Mouse (Mus musculus): Measurements from ENCODE around the gene Prkag2. TPM values are rescaled to one million over a fixed set of nuclear protein-coding genes. Genes with fewer than 3 reads are reported as not detected.

Prkag2 gene
- polyA plus RNA-seq, 1 experiment, result 103 TPM

DNA sequence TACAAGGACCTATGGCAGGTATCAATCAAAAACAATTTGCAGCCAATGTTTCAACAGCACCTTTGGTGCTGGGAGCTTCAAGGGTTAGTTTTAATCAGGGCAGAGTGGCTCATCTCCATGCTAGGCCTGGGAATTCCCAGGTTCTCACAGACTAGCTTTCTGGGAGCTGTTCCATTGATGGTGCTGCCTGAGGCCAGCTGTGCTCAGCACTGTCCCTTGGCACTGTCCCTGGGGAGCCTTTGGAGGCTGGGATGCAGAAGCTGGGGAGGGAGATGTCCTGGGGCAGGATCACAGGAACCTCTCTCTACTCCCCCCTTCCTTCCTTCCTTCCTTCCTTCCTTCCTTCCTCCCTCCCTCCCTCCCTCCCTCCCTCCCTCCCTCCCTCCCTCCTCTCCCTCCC, 13.7 kb upstream of the Prkag2 start:
- no peak for TF ChIP-seq CTCF (IDR thresholded peaks at IDR 0.05; ENCODE audit: extremely low read depth, insufficient read depth, low read length)
- no peak for TF ChIP-seq POLR2A (IDR thresholded peaks at IDR 0.05; ENCODE audit: extremely low read depth, insufficient read depth, low read length)
- no peak overlapping the region for H3K27ac ChIP-seq (ENCODE audit: insufficient read depth, low read length)
- peaks cover 10% of the 10 kb centered on the region for H3K4me1 ChIP-seq (ENCODE audit: control insufficient read depth, insufficient read depth, low read length)
- H3K4me3 ChIP-seq (ENCODE audit: insufficient read depth, low read length), result no peak overlapping the region

- TF ChIP-seq CTCF (IDR thresholded peaks at IDR 0.05; ENCODE audit: extremely low read depth, insufficient read depth, low read length) (no peak), POLR2A (IDR thresholded peaks at IDR 0.05; ENCODE audit: extremely low read depth, insufficient read depth, low read length) (no peak)
- H3K4me3 ChIP-seq (ENCODE audit: insufficient read depth, low read length), result no peak overlapping the region
- no peak overlapping the region for H3K27ac ChIP-seq (ENCODE audit: insufficient read depth, low read length)
- H3K4me1 ChIP-seq (ENCODE audit: control insufficient read depth, insufficient read depth, low read length), result peaks cover 3% of the 10 kb centered on the region; the same call in 1 of the 2 replicates
Observed at GRCm38 (mm10) chr5:25110314-25110713, 9.9 kb upstream of the Prkag2 start.

DNA sequence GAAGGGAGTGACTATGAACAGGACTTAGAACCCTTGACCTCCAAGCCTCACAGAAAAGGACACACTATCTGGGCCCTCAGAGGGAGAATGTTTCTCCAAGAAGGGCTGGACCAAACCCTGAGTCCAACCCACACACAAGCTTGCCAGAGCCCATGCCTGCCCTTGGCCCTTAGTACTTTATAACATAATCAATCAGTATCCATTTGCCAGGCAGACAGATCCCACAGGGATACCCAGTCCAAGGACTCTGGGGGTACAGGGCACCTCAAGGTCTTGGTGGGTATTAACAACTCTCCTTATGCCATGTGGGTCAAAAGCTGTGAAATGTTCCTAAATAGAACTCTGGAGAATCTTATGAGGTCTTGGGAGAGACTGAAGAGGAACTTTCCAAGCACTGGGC, 5.3 kb upstream of the Prkag2 start:
- peaks cover 4% of the 10 kb centered on the region for H3K4me1 ChIP-seq (ENCODE audit: control insufficient read depth, insufficient read depth, low read length)

DNA sequence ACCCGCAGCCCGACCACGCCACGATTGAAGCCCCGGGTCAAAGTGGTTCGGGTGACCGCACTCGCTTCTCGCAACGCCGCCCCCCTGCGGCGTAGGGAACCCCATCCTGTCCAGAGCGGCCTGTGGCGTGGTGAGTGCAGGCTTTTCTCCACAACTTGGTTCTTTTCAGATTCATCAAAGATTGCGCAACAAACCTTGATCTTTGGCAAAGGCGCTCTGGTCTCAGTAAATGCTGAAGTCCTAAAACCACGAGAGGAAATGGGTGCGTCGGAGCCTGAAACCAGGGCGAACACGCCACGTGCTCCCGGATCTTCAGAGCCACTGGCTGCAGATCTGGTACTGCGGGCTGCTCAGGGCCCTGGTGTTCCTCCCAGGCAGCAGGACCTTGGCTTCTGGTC, 683 bp upstream of the Prkag2 start:
- Histone ChIP-seq H3K4me3 (ENCODE audit: insufficient read depth, low read length) (peak overlapping the region; percentile 84), H3K4me1 (ENCODE audit: control insufficient read depth, insufficient read depth, low read length) (peaks cover 4% of the 10 kb centered on the region), H3K27ac (ENCODE audit: insufficient read depth, low read length) (peak overlapping the region; percentile 56)
- TF ChIP-seq POLR2A (IDR thresholded peaks at IDR 0.05; ENCODE audit: extremely low read depth, insufficient read depth, low read length) (no peak), CTCF (IDR thresholded peaks at IDR 0.05; ENCODE audit: extremely low read depth, insufficient read depth, low read length) (no peak)

More for the DNA sequence above, 5.3 kb upstream of the Prkag2 start:
- TF ChIP-seq POLR2A (IDR thresholded peaks at IDR 0.05; ENCODE audit: extremely low read depth, insufficient read depth, low read length) (no peak), CTCF (IDR thresholded peaks at IDR 0.05; ENCODE audit: extremely low read depth, insufficient read depth, low read length) (no peak)
- Histone ChIP-seq H3K27ac (ENCODE audit: insufficient read depth, low read length) (no peak overlapping the region), H3K4me3 (ENCODE audit: insufficient read depth, low read length) (no peak overlapping the region)

DNA sequence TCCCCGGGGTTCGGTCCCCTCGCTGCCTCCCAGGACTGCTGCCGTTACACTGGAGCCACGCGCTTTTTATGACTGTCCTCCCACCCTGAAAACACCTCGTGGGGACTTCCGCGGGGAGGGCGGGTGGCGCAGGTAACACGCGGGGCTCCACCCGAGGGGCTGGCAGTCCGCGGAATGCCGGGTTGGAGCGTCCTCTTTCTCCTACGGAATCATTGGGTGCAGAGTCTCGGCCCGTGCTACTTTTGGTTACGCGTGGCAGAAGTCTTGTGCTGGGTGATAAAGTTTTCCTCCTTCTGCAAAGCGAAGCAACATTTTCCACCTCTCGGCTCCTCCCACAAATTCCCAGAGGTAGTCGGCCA, 306 bp downstream of the Prkag2 start:
- Histone ChIP-seq H3K4me1 (ENCODE audit: control insufficient read depth, insufficient read depth, low read length) (peaks cover 4% of the 10 kb centered on the region), H3K4me3 (ENCODE audit: insufficient read depth, low read length) (peak overlapping the region; percentile 84), H3K27ac (ENCODE audit: insufficient read depth, low read length) (peak overlapping the region; percentile 56; the same call in 1 of the 2 replicates)
- TF ChIP-seq POLR2A (IDR thresholded peaks at IDR 0.05; ENCODE audit: extremely low read depth, insufficient read depth, low read length) (no peak), CTCF (IDR thresholded peaks at IDR 0.05; ENCODE audit: extremely low read depth, insufficient read depth, low read length) (no peak)

GRCm38 (mm10) chr5:25099367-25100156, 880 bp downstream of the Prkag2 start:
- no peak for TF ChIP-seq POLR2A (IDR thresholded peaks at IDR 0.05; ENCODE audit: extremely low read depth, insufficient read depth, low read length)
- no peak for TF ChIP-seq CTCF (IDR thresholded peaks at IDR 0.05; ENCODE audit: extremely low read depth, insufficient read depth, low read length)
- H3K4me3 ChIP-seq (ENCODE audit: insufficient read depth, low read length), result peak overlapping the region; percentile 84
- H3K4me1 ChIP-seq (ENCODE audit: control insufficient read depth, insufficient read depth, low read length), result peaks cover 4% of the 10 kb centered on the region
- peak overlapping the region; percentile 46 for H3K27ac ChIP-seq (ENCODE audit: insufficient read depth, low read length)

- TF ChIP-seq POLR2A (IDR thresholded peaks at IDR 0.05; ENCODE audit: extremely low read depth, insufficient read depth, low read length), result no peak
- no peak for TF ChIP-seq CTCF (IDR thresholded peaks at IDR 0.05; ENCODE audit: extremely low read depth, insufficient read depth, low read length)
- Histone ChIP-seq H3K4me3 (ENCODE audit: insufficient read depth, low read length) (peak overlapping the region; percentile 84), H3K27ac (ENCODE audit: insufficient read depth, low read length) (no peak overlapping the region), H3K4me1 (ENCODE audit: control insufficient read depth, insufficient read depth, low read length) (peaks cover 4% of the 10 kb centered on the region)
Observed at GRCm38 (mm10) chr5:25097891-25098290, 2.6 kb downstream of the Prkag2 start.

DNA sequence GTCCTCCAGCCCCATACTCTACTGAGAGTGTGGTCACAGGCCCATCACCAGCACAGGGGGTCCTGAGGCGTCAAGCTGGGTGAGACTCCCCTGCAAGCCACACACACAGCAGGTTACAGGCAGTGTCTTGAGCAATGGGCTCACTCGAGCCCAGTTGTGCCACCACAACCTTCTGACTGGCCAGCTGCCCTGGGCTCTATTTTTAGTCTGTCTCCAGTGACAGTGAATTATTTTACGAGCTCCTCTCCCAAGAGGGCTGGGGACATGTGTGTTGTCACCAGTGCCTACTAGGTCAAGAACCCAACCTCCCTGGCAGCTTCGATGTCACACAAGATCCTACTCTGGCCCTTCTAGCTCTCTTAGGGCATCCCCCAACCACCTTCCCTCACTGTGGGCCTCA, 4.0 kb downstream of the Prkag2 start:
- no peak overlapping the region for H3K4me3 ChIP-seq (ENCODE audit: insufficient read depth, low read length)
- H3K27ac ChIP-seq (ENCODE audit: insufficient read depth, low read length), result no peak overlapping the region
- no peak for TF ChIP-seq CTCF (IDR thresholded peaks at IDR 0.05; ENCODE audit: extremely low read depth, insufficient read depth, low read length)
- TF ChIP-seq POLR2A (IDR thresholded peaks at IDR 0.05; ENCODE audit: extremely low read depth, insufficient read depth, low read length), result no peak
- peaks cover 3% of the 10 kb centered on the region for H3K4me1 ChIP-seq (ENCODE audit: control insufficient read depth, insufficient read depth, low read length)

GRCm38 (mm10) chr5:25092630-25093245, 7.7 kb downstream of the Prkag2 start:
- H3K27ac ChIP-seq (ENCODE audit: insufficient read depth, low read length), result no peak overlapping the region
- TF ChIP-seq CTCF (IDR thresholded peaks at IDR 0.05; ENCODE audit: extremely low read depth, insufficient read depth, low read length) (no peak), POLR2A (IDR thresholded peaks at IDR 0.05; ENCODE audit: extremely low read depth, insufficient read depth, low read length) (no peak)

More at GRCm38 (mm10) chr5:25092630-25093245, 7.7 kb downstream of the Prkag2 start:
- Histone ChIP-seq H3K4me1 (ENCODE audit: control insufficient read depth, insufficient read depth, low read length) (peaks cover 2% of the 10 kb centered on the region), H3K4me3 (ENCODE audit: insufficient read depth, low read length) (no peak overlapping the region)

Measured in cortical plate, adult 2 months (tissue).